Mouse (Mus musculus): ENCODE measurements around the gene Bmp6. TPM values are rescaled to one million over a fixed set of nuclear protein-coding genes. Genes with fewer than 3 reads are reported as not detected.

Bmp6 gene
- polyA plus RNA-seq, 1 experiment from 2014 or later = 4.2 TPM

DNA sequence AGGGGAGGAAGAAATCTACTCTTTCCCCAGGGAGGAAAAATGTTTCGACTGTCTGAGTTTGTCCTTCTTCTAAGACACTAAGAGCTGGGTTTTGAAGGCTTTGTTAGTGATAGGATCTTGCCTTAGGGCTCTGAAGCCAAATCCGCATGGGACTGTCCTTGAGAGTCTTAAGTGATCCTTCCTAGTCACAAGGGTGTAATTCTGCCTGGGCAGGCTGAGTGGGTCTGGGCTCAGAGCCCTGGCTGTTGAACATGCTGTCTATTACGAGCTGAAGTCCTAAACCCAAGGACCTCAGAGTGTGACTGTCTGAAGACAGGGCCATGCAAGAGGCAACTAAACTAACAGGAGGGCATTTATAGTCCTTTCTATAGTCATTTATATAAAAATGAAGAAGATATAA lies 200.6 kb downstream of the Bmp6 start:
- 70% methylated on average over 3 of the region's 3 CpGs for WGBS
- no peak overlapping the region for H3K4me2 ChIP-seq (ENCODE audit: low read length)
- DNase-seq (no peak), ATAC-seq (ENCODE audit: low FRiP score, low TSS enrichment) (no peak)
- no peak overlapping the region for H3K9ac ChIP-seq (replicated peaks; ENCODE audit: low read length)
- H3K27ac ChIP-seq (replicated peaks; ENCODE audit: low read depth, low read length) = no peak overlapping the region
- no peaks in the 10 kb centered on the region for H3K36me3 ChIP-seq (ENCODE audit: control insufficient read depth, insufficient read depth, low read length)
- no peaks in the 10 kb centered on the region for H3K9me3 ChIP-seq (ENCODE audit: control insufficient read depth, low read length)
- no peak overlapping the region for H3K4me3 ChIP-seq (replicated peaks; ENCODE audit: low read depth, low read length)
- H3K4me1 ChIP-seq (ENCODE audit: control insufficient read depth, insufficient read depth, low read length) = no peaks in the 10 kb centered on the region
- no peaks in the 10 kb centered on the region for H3K27me3 ChIP-seq (ENCODE audit: control insufficient read depth, insufficient read depth, low read length)

DNA sequence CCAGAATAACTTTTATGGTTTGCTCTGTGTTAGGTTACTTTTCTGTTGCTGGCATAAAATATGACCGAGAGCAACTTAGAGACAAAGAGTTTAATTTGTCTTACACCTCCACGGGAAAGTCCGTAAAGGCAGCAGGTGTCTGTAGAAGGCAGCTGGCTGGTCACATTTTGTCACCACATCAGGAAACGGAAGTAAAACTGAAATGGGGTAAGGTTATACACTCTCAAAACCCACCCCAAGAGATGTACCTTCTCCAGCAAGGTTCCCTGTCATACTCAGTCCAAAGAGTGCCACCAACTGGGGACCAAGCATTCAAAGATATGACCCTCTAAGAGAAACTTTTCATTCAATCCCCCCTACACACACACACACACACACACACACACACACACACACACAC lies 201.8 kb downstream of the Bmp6 start:
- Histone ChIP-seq H3K27ac (replicated peaks; ENCODE audit: low read depth, low read length) (no peak overlapping the region), H3K9ac (replicated peaks; ENCODE audit: low read length) (no peak overlapping the region), H3K27me3 (ENCODE audit: control insufficient read depth, insufficient read depth, low read length) (no peaks in the 10 kb centered on the region), H3K4me1 (ENCODE audit: control insufficient read depth, insufficient read depth, low read length) (no peaks in the 10 kb centered on the region), H3K4me2 (ENCODE audit: low read length) (no peak overlapping the region), H3K36me3 (ENCODE audit: control insufficient read depth, insufficient read depth, low read length) (no peaks in the 10 kb centered on the region), H3K9me3 (ENCODE audit: control insufficient read depth, low read length) (0 out of 2 replicates have a peak, but pooled peaks cover 3% of the 10 kb centered on the region), H3K4me3 (replicated peaks; ENCODE audit: low read depth, low read length) (no peak overlapping the region)
- DNase-seq (no peak), ATAC-seq (ENCODE audit: low FRiP score, low TSS enrichment) (no peak)
- 91% methylated on average over 4 of the region's 4 CpGs for WGBS

DNA sequence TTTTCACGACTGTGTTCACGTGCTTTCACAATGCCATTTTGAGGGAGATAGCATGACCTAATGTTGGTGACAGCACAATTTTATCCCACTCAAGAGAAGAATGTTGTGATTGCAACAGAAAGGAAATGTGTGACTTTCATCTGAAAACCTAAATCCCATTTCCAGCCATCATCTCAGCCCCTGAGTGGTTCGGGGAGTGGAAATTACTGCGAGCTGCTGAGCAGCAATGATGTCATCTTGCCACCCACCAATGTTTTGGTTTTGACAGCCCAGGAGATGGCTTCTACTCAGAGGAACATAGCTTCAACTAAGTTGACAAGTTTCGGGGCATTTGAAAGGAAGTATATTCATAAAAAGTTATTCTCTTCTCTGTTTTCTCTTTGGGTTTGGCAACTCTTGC lies 202.8 kb downstream of the Bmp6 start:
- Histone ChIP-seq H3K9me3 (ENCODE audit: control insufficient read depth, low read length) (0 out of 2 replicates have a peak, but pooled peaks cover 3% of the 10 kb centered on the region), H3K4me2 (ENCODE audit: low read length) (no peak overlapping the region), H3K4me3 (replicated peaks; ENCODE audit: low read depth, low read length) (no peak overlapping the region), H3K4me1 (ENCODE audit: control insufficient read depth, insufficient read depth, low read length) (no peaks in the 10 kb centered on the region), H3K36me3 (ENCODE audit: control insufficient read depth, insufficient read depth, low read length) (no peaks in the 10 kb centered on the region), H3K9ac (replicated peaks; ENCODE audit: low read length) (no peak overlapping the region), H3K27ac (replicated peaks; ENCODE audit: low read depth, low read length) (no peak overlapping the region), H3K27me3 (ENCODE audit: control insufficient read depth, insufficient read depth, low read length) (no peaks in the 10 kb centered on the region)
- 89% methylated on average over 5 of the region's 5 CpGs for WGBS
- DNase-seq (no peak), ATAC-seq (ENCODE audit: low FRiP score, low TSS enrichment) (no peak)

DNA sequence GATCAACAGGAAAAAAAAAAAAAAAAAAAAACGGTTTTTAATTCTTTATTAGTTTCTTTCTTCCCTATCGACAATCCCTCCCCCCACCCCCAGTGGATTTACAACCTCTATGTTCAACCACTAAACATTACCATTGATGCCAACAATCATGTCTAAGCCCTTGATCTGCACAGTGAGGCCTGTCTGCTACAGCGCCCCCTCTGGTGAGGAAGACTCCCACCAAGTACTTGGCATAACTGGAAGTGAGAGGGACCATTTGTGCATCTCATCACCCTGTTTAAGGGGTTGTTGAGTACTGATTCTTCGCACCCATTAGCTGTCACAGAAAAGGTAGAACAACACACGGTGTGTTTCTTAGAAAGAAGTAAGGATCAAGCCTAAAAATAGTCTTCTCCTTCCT lies 203.8 kb downstream of the Bmp6 start:
- Histone ChIP-seq H3K4me1 (ENCODE audit: control insufficient read depth, insufficient read depth, low read length) (no peaks in the 10 kb centered on the region), H3K27me3 (ENCODE audit: control insufficient read depth, insufficient read depth, low read length) (no peaks in the 10 kb centered on the region), H3K9ac (replicated peaks; ENCODE audit: low read length) (no peak overlapping the region), H3K9me3 (ENCODE audit: control insufficient read depth, low read length) (0 out of 2 replicates have a peak, but pooled peaks cover 3% of the 10 kb centered on the region), H3K4me3 (replicated peaks; ENCODE audit: low read depth, low read length) (no peak overlapping the region), H3K4me2 (ENCODE audit: low read length) (no peak overlapping the region), H3K27ac (replicated peaks; ENCODE audit: low read depth, low read length) (no peak overlapping the region), H3K36me3 (ENCODE audit: control insufficient read depth, insufficient read depth, low read length) (no peaks in the 10 kb centered on the region)
- DNase-seq = no peak
- 85% methylated on average over 5 of the region's 5 CpGs for WGBS
- no peak for ATAC-seq (ENCODE audit: low FRiP score, low TSS enrichment)

Other genes starting within 250 kb of the Bmp6 start
- gene Dsp, start 193.8 kb upstream of the Bmp6 start, polyA plus RNA-seq (2014; fragmentation: Nextera tagmentation; extraction: Ambion mirVana) = 0.08 and 0.13 TPM in 2 replicates
- gene Snrnp48, start 140.2 kb upstream of the Bmp6 start, polyA plus RNA-seq (2014; fragmentation: Nextera tagmentation; extraction: Ambion mirVana) = 30.9 and 32.6 TPM in 2 replicates
- 56.4 and 81.9 TPM in 2 replicates for gene Txndc5, start 183.7 kb downstream of the Bmp6 start, polyA plus RNA-seq (2014; fragmentation: Nextera tagmentation; extraction: Ambion mirVana)